Mouse (Mus musculus) heart, postnatal 0 days (tissue): Measurements from ENCODE around the gene Cmtm4.

Source experiments
- CTCF ChIP-seq: IDR thresholded peaks from 2 replicates; pipeline ENCODE4 v1.5.1; 2016; ENCODE audit warnings: antibody characterized with exemption, control low read depth, low read depth
- EP300 ChIP-seq: IDR thresholded peaks from 2 replicates; pipeline ENCODE4 v1.6.1; 2016; ENCODE audit warnings: antibody characterized with exemption, low read depth

DNA sequence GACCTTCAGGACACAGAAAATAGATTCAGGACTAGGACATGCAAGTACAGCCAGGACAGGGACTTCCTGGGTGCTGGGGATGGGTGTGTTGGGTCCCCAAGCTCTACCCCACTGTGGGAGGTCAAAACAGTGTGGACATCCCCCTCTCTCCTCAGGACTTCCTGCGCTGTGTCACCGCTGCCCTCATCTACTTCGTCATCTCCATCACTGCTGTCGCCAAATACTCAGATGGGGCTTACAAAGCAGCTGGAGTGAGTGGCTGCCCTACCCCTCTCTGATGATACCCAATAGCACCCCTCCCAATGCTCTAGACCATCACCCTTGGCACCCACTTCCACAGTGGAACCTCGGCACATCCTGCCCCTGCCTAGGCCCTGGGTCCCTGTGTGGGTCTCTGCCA lies 51.0 kb downstream of the Cmtm4 start:
- TF ChIP-seq EP300: no peak
- TF ChIP-seq CTCF: no peak
